Mouse (Mus musculus): ENCODE measurements around the gene Cnn2.
"Not testable (repeated sequence)": the region's sequence is repeated elsewhere in the genome, so short reads cannot be mapped to it uniquely, and the experiment has no call there.

Gene Cnn2

DNA sequence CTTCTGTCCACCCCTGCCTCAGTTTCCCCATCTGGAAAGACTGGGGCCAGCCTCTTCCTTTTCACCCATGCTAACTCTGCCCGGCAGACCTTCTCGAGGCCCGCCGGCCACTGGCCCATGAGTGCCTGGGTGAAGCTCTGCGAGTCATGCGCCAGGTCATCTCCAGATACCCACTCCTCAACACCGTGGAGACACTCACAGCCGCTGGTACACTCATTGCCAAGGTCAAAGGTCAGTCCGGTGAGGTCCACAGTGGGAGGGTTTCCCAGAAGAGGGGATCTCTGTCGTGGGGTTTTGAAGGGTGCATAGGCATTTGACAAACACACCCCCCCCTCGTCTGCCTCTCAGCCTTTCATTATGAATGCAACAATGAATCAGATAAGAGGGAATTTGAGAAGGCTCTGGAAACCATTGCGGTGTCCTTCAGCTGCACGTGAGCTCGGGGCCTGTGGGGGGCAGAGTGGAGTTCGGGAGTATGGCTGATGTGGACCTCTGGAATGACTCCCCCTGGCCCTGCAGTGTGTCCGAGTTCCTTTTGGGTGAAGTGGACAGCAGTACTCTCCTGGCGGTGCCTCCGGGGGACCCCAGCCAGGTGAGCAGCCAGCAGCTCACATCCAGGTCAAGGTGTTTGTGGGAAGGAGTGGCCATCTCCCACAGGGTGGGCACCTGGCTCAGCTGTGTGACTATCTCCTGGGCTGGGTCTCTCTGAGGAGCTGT lies 32.4 kb downstream of the Cnn2 start:
- no peak for DNase-seq

DNA sequence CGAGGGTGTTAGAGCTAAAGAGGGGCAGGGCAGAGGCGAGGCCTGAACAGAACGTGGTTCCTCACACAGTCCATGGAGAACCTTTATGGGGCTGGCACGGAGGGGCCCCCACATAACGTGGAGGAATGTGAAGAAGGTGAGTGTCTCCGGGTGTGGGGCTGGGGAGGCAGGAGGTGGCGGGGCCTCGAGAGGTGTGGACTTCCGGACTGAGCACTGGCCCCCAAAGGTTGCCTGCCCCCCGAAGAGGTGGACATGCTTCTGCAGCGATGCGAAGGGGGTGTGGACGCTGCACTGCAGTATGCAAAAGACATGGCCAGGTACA lies 32.9 kb downstream of the Cnn2 start:
- no peak for DNase-seq

DNA sequence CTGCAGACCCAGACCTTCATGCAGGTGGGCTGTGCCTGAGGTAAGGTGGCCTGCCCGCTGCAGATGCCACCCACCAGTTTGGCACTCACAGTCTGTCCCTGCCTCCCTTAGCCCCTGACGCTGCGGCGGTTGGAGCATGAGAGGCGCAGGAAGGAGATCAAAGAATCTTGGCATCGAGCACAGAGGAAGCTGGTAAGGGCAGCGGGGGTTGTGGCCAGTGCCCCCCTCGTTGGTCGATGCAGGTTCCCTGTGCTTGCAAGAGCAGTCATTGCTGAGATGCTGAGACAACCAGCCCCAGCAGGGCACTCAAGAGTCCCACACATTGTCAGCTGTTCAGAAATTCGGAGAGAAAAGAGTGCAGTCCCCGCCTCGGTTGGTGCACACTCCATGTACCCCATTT lies 33.8 kb downstream of the Cnn2 start:
- no peak for DNase-seq

DNA sequence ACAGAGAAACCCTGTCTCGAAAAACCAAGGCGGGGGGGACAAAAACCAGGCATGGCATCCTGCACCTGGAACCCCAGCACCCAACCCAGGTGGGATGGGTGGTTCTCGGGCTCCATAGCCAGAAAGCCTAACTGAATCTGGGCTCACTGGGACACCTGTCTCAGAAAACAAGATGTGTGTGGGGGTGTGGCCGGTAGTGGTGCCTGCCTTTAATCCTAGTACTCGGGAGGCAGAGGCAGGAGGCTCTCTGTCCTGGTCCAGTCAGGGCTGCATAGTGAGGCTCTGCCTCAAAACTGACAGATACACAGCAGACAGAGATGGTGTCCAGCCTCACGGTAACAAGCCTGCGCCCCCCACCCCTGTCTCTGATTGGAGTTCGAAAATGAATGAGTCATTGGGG lies 34.4 kb downstream of the Cnn2 start:
- DNase-seq, result no peak

DNA sequence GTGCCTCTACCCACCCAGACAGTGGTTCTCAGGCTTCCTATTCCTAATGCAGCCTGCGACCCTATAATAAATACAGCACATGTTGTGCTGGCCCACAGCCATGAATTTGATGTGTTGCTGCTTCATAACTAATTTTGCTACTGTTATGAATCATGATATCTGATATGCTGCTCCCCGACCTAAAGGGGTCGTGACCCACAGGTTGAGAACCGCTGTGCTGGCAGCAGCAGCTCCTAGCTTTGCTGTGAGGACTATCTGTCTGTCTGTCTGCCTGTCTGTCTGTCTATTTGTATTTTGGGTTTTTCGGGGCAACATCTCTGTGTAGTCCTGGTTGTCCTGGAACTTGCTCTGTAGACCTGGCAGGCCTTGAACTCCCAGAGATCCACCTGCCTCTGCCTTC lies 35.4 kb downstream of the Cnn2 start:
- no peak for DNase-seq

DNA sequence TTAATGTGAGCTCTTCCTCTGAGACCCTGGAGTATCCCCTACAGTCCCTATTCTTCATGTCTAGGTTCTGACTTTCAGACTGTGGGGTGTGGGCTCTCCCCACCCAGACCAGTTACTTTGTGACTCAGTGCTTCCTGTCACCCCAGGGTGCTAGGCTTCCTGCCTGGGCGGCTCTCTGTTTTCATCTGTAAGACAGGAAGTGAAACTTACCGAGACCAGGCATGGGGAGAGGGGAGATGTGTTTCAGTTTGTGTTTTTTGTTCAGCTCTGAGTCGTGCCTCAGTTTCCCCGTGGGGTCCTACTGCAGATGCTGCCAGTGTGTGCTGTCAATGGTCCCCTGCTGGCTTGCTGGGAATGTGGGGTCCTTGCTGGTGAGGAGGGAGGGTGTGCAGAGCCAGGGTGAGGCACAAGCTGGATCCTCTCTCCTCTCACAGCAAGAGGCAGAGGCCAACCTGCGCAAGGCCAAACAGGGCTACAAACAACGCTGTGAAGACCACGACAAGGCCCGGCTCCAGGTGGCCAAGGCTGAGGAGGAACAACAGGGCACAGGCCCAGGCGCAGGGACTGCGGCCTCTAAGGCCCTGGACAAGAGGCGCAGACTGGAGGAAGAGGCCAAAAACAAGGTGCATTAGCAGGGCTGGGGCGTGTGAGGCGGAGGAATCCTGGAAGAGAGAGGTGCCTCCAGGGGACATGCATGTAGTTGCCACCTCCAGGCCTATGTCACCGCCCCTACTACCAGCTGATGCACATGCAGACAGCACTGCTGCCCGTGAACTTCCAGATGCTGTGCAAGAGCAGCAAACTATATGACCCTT lies 36.1 kb downstream of the Cnn2 start:
- DNase-seq, result no peak

DNA sequence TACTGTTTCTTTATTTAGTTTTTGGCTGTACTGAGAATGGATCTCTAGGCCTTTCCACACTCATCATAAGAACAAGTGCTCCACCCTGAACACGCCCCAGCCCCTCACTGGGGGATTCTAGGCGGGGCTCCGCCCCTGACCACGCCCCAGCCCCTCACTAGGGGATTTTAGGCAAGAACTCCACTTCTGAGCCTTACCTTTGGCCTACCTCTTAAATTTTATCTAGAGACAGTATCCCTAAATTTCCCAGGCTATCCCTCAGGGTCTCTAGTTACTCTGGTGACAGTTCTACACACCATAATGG lies 36.6 kb downstream of the Cnn2 start:
- DNase-seq, result no peak

DNA sequence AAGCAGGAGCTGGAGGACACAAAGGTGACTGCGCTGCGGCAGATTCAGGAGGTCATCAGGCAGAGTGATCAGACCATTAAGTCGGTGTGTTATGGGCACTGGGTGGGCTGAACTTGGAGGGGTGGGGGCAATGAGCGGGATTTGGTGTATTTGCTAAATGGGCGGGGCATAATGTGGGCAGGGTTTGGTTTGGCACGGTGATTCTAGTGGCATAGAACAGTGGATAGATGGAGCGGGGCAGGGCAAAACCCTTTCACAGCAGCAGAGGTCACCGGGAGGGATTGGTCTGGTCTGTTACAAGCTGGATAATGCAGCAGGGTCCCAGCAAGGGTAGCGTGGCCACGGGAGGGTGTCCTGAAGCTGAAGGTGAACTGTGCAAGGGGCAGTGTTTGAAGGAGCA lies 37.1 kb downstream of the Cnn2 start:
- DNase-seq, result no peak

DNA sequence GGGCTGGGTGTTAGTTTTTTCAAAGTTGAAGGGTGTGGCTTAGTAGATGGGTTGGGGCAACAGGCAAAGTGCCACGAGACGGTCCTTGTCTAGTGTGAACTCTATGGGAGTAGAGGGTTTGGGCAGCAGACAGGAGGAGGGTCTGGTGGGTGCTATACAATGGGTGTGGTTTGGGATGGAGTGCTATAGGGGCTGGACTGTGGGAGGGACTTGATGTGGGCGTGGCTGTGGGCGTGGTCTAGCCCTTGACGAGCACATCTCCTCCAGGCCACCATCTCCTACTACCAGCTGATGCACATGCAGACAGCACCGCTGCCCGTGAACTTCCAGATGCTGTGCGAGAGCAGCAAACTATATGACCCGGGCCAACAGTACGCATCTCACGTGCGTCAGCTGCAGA lies 37.5 kb downstream of the Cnn2 start:
- DNase-seq, result peak; percentile 53

DNA sequence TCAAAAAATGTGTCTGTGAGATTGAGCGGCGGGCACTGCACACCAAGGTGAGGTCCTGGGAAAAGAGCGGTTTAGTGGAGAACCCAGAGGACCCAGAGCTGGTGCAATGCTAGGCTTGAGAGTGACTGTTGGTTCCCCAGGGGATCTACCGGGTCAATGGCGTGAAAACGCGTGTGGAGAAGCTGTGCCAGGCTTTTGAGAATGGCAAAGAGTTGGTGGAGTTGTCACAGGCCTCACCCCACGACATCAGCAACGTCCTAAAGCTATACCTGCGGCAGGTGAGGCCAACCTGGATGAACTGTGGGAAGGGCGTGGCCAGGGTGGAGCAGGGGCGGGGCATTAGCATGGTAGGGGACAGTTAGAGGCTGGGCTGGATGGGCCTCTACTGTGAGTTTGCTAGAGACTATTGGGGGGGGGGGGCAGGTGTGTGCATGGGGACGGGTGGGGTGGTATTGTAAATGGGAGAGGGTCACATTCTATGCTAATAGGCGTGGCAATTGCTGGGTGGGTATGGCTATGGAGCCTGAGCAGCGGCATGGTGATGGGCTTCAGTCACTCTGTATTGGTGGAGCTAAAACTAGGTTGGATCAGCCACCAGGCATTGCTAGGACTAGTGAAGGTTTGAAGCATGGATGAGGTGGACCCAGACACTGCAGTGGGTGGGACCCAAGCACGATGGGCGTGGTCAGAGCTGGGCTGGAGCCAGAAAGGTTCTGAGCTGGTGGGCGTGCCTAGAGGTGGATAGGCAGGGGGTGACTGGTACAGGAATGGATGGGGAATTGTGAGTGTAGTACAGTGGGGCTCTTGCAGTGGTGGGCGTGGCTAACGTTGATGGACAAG lies 39.5 kb downstream of the Cnn2 start:
- DNase-seq, result no peak

DNA sequence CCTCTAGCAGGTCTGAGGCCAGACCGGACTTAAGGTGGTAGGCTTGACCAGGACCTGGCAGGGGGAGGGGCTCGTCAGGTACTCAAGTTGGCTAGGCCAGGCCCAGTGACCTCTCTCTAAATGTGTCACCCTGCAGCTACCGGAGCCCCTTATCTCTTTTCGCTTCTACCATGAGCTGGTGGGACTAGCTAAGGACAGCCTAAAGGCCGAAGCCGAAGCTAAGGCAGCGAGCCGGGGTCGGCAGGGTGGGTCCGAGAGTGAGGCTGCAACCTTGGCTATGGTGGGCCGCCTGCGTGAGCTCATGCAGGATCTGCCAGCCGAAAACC lies 40.1 kb downstream of the Cnn2 start:
- DNase-seq, result no peak

DNA sequence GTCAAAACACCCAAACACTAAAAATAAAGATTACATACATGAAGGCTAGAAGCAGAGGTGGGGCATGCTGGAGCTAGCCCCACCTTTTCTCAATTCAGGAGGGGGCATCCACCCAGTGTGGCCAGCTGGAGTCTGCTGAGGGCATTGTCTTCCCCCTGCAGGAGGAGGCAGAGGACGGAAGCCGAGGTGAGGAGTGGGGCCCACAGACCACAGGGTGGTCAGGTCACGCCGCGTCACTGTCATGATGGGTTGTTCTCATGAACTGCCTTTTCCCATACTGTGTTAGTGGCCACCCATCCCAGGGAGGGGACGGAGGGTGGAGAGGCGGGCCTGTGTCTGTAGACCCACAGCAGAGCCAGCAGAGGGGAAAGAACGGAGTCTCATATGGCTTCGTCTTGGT lies 41.8 kb downstream of the Cnn2 start:
- no peak for DNase-seq

DNA sequence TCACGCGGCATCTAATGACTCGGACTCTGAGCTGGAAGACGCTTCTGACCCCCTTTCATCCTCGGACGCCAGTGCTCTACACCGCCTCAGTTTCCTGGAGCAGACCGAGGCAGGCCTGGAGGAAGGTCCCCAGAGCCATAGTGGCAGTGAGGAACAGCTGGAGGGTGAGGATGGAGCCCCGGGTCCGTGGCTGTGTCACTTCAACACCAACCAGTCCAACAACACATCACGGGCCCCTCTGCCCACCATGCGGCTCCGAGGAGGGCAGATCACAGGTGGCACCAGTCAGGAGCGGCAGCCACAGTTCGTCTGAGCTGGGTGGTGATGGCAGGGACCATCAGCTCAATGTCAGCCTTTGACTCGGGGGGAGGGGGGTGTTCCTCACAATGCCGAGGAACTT lies 42.4 kb downstream of the Cnn2 start:
- no peak for DNase-seq

DNA sequence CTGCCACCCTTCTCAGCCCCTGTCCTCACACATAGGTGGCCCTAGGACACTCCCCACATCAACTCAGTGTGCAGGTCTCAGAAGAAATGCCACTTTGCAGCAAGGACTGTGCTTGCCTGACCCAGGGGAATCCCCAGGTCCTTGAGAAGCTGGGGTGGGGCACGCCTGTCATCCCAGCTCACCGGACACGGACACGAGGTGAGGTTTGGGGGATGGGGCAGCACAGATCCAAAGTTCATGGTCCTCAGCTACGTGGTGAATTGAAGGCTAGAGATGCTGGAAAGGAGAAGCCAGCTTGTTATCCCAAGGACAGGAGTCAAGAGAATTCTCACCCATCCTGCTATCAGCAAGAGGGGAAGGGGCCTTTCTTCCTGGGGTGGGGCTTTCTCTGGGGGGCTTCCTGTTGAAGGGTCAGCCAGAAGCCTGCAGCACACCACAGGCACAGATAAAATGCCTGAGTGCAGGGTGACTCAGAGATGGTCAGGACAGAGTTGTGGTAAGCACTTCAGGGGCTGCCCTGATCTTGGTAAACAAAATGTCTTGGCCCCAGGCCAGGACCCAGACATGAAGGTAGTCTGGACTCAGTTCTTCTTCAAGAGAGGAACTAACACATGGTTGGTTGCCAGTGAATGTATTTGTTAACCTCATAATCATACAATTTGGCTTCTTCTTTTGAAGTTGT lies 44.6 kb downstream of the Cnn2 start:
- no peak for DNase-seq

DNA sequence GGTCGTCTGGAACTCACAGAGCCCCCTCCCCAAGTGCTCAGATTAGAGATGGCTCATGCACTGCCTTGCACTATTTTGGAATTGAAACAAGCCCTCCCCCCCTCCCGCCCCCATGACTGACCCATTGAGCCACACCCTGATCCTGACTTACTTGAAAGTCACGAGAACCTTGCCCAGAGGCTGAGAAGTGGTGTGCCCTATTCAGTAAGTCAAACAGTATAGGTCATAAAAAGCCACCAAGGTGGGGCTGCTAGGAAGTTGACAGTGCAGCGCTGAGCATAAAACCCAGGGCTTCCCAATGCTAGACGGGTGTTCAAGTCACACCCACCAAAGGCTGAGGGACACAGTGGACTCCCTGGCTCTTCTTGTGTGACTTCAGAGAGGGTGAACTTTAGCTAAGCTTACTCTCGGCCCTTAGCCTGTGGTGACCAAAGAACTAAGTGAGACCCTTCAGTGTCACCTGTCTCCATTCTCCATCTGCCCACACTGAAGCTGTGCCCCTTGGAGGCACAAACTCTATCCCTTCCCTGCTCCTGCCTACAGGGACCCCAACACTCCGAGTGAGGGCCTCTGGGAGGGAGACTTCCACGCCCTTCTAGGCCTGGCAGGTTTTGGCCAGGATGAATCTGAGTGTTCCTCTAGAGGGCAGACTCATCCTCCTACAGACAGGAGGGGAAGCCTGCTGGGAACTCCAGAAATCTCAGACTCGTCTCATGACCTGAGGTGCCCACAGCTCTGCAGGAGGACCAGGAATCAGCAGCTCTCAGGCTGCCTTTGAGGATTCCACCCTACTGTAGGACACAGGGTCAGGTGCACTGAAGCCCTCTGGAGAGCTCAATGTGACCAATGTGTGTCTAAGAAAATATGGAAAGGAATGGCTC lies 45.4 kb downstream of the Cnn2 start:
- peak; percentile 74 for DNase-seq

DNA sequence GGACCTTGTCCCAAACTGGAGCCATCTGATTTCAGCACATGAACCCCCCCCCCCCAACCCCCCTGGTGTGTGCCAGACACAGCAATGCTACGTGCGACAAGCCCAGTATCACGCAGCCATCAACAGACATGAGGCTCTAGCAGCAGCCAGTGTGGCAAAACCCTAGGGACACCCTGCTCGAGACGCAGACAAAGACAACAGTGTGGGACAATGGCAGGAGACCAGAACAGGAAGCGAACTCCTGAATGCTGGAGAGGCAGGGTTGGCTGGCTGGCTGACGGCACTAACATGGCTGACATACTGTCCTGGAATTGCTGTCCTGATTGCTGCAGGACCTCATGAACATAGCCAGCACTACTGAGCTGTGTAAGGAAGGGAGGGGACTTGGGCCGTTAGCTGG lies 46.8 kb downstream of the Cnn2 start:
- no peak for DNase-seq

DNA sequence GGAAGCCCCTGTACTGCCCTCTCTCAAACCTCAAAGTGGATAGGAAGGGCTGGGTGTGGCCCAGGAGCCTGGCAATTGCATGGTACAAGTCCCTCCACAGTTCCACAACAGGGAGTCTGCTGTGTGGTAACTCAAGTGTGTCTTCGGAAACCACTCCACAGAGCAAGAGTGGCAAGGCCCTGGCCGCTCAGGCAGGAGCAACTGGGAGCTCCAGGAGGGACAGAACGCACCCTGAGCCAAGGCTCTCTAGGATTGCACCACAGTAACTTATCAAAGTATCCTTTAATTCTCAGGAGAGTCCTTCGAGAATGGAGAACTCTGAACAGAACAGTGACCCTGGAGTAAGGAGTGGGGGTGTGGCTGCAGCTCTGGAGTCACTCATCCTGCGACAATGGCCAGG lies 47.3 kb downstream of the Cnn2 start:
- DNase-seq, result no peak

DNA sequence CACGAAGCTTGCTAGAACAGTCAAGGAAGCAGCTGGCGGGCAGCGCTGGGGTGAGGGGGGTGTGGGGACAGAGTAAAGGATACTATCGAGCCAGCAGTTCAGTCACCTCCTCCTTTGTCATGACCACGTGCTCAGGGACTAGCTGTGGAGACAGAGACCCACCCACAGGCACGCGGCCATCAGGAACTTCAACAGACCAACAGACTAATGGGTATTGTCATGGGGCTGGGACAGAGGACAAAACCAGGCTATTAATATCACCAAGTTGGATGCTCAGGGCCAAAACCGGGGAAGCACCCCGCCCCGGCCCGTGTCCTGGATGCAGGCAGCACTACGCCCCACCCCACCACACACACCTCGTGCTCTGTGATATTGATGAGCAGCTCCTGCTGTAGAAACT lies 48.4 kb downstream of the Cnn2 start:
- DNase-seq, result no peak

DNA sequence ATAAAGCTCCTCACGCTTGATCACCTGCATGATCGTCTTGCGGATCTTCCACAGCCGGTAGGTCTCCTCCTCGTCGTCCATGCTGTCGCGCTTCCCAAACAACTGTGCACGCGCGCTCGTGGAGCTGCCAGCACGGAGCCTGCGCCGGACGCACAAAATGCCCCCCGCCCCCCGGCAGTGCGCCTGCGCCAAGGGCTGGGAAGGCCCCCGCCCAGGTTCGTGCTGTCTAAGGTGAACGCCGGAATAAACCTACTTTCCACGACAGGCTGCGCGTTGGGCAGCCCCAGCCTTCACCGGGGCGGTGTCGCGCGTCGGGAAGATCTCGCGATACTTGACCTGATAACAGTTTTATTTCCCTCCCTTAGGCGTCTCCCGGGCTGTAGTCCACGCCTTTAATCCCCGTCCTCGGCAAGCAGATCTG lies 51.2 kb downstream of the Cnn2 start, which contains the start of gene Polr2e:
TSS of gene Polr2e (minus strand) at position 237 of the 421 bp plus-strand sequence.
- peak; percentile 98 for DNase-seq

DNA sequence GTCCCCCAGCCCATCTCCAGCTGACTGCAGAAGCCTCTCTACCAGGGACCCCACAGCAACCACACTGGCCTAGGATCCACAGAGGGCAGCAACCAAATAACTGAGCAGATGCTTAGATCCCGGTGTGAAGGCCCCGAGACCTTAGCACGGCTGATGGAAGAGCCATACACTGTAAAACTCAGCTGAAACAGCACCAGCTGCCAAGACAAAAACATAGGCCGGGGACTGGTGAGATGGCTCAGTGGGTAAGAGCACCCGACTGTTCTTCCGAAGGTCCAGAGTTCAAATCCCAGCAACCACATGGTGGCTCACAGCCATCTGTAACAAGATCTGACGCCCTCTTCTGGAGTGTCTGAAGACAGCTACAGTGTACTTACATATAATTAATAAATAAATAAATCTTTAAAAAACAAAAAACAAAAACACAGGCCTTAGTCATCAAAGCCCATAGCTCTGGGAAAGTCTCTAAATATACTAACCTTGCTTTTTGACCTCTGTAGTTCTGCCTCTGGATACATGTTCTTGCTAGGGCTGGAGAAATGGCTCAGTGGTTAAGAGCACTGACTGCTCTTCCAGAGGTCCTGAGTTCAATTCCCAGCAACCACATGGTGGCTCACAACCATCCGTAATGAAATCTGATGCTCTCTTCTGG lies 53.2 kb downstream of the Cnn2 start:
- not testable (repeated sequence) for DNase-seq

DNA sequence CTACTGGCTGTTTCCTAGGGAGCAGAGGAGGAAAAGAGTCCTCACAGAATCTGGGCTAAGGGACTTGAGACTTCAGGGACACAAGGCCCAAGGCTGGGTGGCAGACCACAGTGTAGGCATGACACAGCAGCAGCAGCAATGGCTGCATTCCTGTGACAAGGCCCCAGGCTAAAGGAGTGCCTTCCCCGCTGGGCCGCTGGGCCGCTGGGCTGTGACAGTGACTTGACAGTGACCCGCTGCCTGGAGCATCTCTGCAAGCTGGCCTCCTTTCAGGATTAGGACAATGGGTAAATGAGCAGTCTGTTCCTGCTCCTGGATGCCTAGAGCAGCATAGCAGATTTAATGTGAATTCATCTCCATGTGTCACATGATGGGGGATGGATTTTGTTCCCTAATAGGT lies 55.7 kb downstream of the Cnn2 start:
- peak; percentile 87 for DNase-seq

DNA sequence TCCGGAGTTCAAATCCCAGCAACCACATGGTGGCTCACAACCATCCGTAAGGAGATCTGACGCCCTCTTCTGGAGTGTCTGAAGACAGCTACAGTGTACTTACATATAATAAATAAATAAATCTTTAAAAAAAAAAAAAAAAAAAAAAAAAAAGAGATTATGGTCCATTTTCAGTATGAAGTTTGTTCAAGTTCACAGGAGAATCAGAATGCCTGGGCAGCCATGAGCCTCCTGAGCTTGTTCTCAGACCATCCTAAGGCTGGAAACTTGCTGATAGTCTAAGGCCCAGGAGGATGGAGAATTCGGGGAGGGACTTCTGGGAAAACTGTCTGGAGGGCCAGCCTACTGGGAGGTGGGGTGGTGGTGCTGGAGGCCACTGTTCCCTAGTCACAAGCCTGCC lies 57.0 kb downstream of the Cnn2 start:
- DNase-seq, result not testable (repeated sequence)
